Mouse (Mus musculus) liver, embryonic 12.5 days (tissue): ENCODE measurements at regions not wholly inside any gene's neighbourhood (a gene's known extent, or its start where the extent isn't known, plus 50 kb on each side); places are given as distances from the start of the nearest gene placed in this dataset.

Experiments used
- ATAC-seq: fragments of 200-750 bp; cut with Nextera tagmentation; 2 replicates; pipeline ENCODE4 v1.8.0; 2017; ENCODE audit warnings: moderate number of reproducible peaks, mild to moderate bottlenecking, moderate library complexity
- H3K27ac ChIP-seq: fragments of 300-500 bp; sonication (generic); 2 replicates; pipeline ENCODE4 v1.5.1; 2016; ENCODE audit warnings: mild to moderate bottlenecking
- H3K27me3 ChIP-seq: fragments of 300-500 bp; sonication (generic); replicated peaks from 2 replicates; pipeline ENCODE4 v1.6.1; 2016; ENCODE audit warnings: mild to moderate bottlenecking, moderate library complexity
- H3K36me3 ChIP-seq: fragments of 300-500 bp; sonication (generic); 2 replicates; pipeline ENCODE4 v1.6.1; 2016; ENCODE audit warnings: mild to moderate bottlenecking, moderate library complexity
- H3K4me1 ChIP-seq: fragments of 300-500 bp; sonication (generic); 2 replicates; pipeline ENCODE4 v1.6.1; 2016
- H3K4me2 ChIP-seq: fragments of 300-500 bp; sonication (generic); 2 replicates; pipeline ENCODE4 v1.6.1; 2016; ENCODE audit warnings: mild to moderate bottlenecking, moderate library complexity
- H3K4me3 ChIP-seq: fragments of 300-500 bp; sonication (generic); 2 replicates; pipeline ENCODE4 v1.5.1; 2016; ENCODE audit warnings: mild to moderate bottlenecking, moderate library complexity
- H3K9ac ChIP-seq: fragments of 300-500 bp; sonication (generic); 2 replicates; pipeline ENCODE4 v1.6.1; 2016; ENCODE audit warnings: mild to moderate bottlenecking, moderate library complexity
- H3K9me3 ChIP-seq: fragments of 300-500 bp; sonication (generic); replicated peaks from 2 replicates; pipeline ENCODE4 v1.6.1; 2016; ENCODE audit warnings: mild to moderate bottlenecking, moderate library complexity
- WGBS: fragments of 180-500 bp; shearing (Covaris S2); methylation state at CpG from one replicate; pipeline ENCODE4 v1.1.7; 2016; ENCODE audit not compliant: insufficient replicate concordance; 5-methylcytosine and 5-hydroxymethylcytosine counted together

- no peak for ATAC-seq
- Histone ChIP-seq H3K9me3 (no peaks in the 10 kb centered on the region), H3K4me3 (no peak overlapping the region), H3K27me3 (no peaks in the 10 kb centered on the region), H3K4me2 (no peak overlapping the region), H3K9ac (no peak overlapping the region), H3K36me3 (no peaks in the 10 kb centered on the region), H3K4me1 (no peaks in the 10 kb centered on the region), H3K27ac (no peak overlapping the region)
- 47% methylated on average over 4 of the region's 4 CpGs for WGBS
Measured at GRCm38 (mm10) chr4:55767133-55767532, 234.9 kb upstream of the Klf4 start.

GRCm38 (mm10) chr4:55765780-55766179, 233.5 kb upstream of the Klf4 start:
- WGBS = 64% methylated on average over 2 of the region's 2 CpGs
- Histone ChIP-seq H3K27me3 (no peaks in the 10 kb centered on the region), H3K4me3 (no peak overlapping the region)

GRCm38 (mm10) chr4:55763112-55763511, 230.8 kb upstream of the Klf4 start:
- Histone ChIP-seq H3K27me3 (no peaks in the 10 kb centered on the region), H3K9ac (no peak overlapping the region), H3K9me3 (no peaks in the 10 kb centered on the region), H3K36me3 (no peaks in the 10 kb centered on the region), H3K4me3 (no peak overlapping the region), H3K27ac (no peak overlapping the region), H3K4me1 (no peaks in the 10 kb centered on the region), H3K4me2 (no peak overlapping the region)
- ATAC-seq = no peak
- WGBS = 56% methylated on average over 6 of the region's 6 CpGs

More at GRCm38 (mm10) chr4:55765780-55766179, 233.5 kb upstream of the Klf4 start:
- Histone ChIP-seq H3K36me3 (no peaks in the 10 kb centered on the region), H3K9ac (no peak overlapping the region), H3K9me3 (no peaks in the 10 kb centered on the region), H3K4me2 (no peak overlapping the region), H3K4me1 (no peaks in the 10 kb centered on the region), H3K27ac (no peak overlapping the region)
- ATAC-seq = no peak

- ATAC-seq = no peak
- Histone ChIP-seq H3K4me1 (no peaks in the 10 kb centered on the region), H3K36me3 (no peaks in the 10 kb centered on the region), H3K9ac (no peak overlapping the region), H3K4me3 (no peak overlapping the region), H3K27ac (no peak overlapping the region), H3K27me3 (no peaks in the 10 kb centered on the region), H3K4me2 (no peak overlapping the region), H3K9me3 (no peaks in the 10 kb centered on the region)
- WGBS = 47% methylated on average over 4 of the region's 4 CpGs
Measured at GRCm38 (mm10) chr4:55762389-55762788, 230.1 kb upstream of the Klf4 start.

- no peaks in the 10 kb centered on the region for H3K9me3 ChIP-seq
- H3K4me1 ChIP-seq = no peaks in the 10 kb centered on the region
- H3K27me3 ChIP-seq = no peaks in the 10 kb centered on the region
- 70% methylated on average over 15 of the region's 15 CpGs for WGBS
- H3K4me2 ChIP-seq = no peak overlapping the region
- H3K36me3 ChIP-seq = no peaks in the 10 kb centered on the region
- no peak overlapping the region for H3K9ac ChIP-seq
- no peak for ATAC-seq
- no peak overlapping the region for H3K4me3 ChIP-seq
- no peak overlapping the region for H3K27ac ChIP-seq
Measured at GRCm38 (mm10) chr4:55757148-55757927, 225.1 kb upstream of the Klf4 start.

- Histone ChIP-seq H3K4me2 (no peak overlapping the region), H3K9me3 (no peaks in the 10 kb centered on the region), H3K27me3 (no peaks in the 10 kb centered on the region), H3K36me3 (no peaks in the 10 kb centered on the region), H3K9ac (no peak overlapping the region), H3K27ac (no peak overlapping the region), H3K4me3 (no peak overlapping the region), H3K4me1 (no peaks in the 10 kb centered on the region)
- no peak for ATAC-seq
- 64% methylated on average over 20 of the region's 20 CpGs for WGBS
Measured at GRCm38 (mm10) chr4:55749949-55750600, 217.8 kb upstream of the Klf4 start.

GRCm38 (mm10) chr4:55741355-55741754, 209.1 kb upstream of the Klf4 start:
- 65% methylated on average over 8 of the region's 8 CpGs for WGBS
- Histone ChIP-seq H3K4me3 (no peak overlapping the region), H3K4me1 (no peaks in the 10 kb centered on the region), H3K9ac (no peak overlapping the region), H3K27me3 (no peaks in the 10 kb centered on the region), H3K36me3 (no peaks in the 10 kb centered on the region), H3K27ac (no peak overlapping the region), H3K9me3 (no peaks in the 10 kb centered on the region), H3K4me2 (no peak overlapping the region)
- no peak for ATAC-seq

GRCm38 (mm10) chr4:55740062-55740461, 207.8 kb upstream of the Klf4 start:
- no peaks in the 10 kb centered on the region for H3K27me3 ChIP-seq
- no peaks in the 10 kb centered on the region for H3K36me3 ChIP-seq
- 81% methylated on average over 15 of the region's 15 CpGs for WGBS
- no peak overlapping the region for H3K4me2 ChIP-seq
- ATAC-seq = no peak
- no peak overlapping the region for H3K9ac ChIP-seq
- no peak overlapping the region for H3K27ac ChIP-seq
- no peak overlapping the region for H3K4me3 ChIP-seq
- no peaks in the 10 kb centered on the region for H3K9me3 ChIP-seq
- H3K4me1 ChIP-seq = no peaks in the 10 kb centered on the region

- ATAC-seq = no peak
- Histone ChIP-seq H3K36me3 (no peaks in the 10 kb centered on the region), H3K27ac (no peak overlapping the region), H3K4me3 (no peak overlapping the region), H3K9me3 (no peaks in the 10 kb centered on the region), H3K9ac (no peak overlapping the region), H3K4me1 (no peaks in the 10 kb centered on the region), H3K4me2 (no peak overlapping the region), H3K27me3 (no peaks in the 10 kb centered on the region)
- WGBS = 76% methylated on average over 1 of the region's 1 CpGs
Measured at GRCm38 (mm10) chr4:55738714-55739113, 206.4 kb upstream of the Klf4 start.

GRCm38 (mm10) chr4:55735453-55735852, 203.2 kb upstream of the Klf4 start:
- no peak for ATAC-seq
- no peak overlapping the region for H3K27ac ChIP-seq
- no peak overlapping the region for H3K4me2 ChIP-seq
- no peaks in the 10 kb centered on the region for H3K36me3 ChIP-seq
- no peak overlapping the region for H3K9ac ChIP-seq
- H3K27me3 ChIP-seq = no peaks in the 10 kb centered on the region
- no peaks in the 10 kb centered on the region for H3K4me1 ChIP-seq
- no peaks in the 10 kb centered on the region for H3K9me3 ChIP-seq
- H3K4me3 ChIP-seq = no peak overlapping the region
- 64% methylated on average over 3 of the region's 3 CpGs for WGBS

GRCm38 (mm10) chr4:55734331-55734730, 202.1 kb upstream of the Klf4 start:
- H3K9me3 ChIP-seq = no peaks in the 10 kb centered on the region
- no peaks in the 10 kb centered on the region for H3K36me3 ChIP-seq
- H3K4me1 ChIP-seq = no peaks in the 10 kb centered on the region
- ATAC-seq = no peak
- 59% methylated on average over 1 of the region's 1 CpGs for WGBS
- no peaks in the 10 kb centered on the region for H3K27me3 ChIP-seq
- no peak overlapping the region for H3K4me2 ChIP-seq
- H3K9ac ChIP-seq = no peak overlapping the region
- no peak overlapping the region for H3K4me3 ChIP-seq
- H3K27ac ChIP-seq = no peak overlapping the region

- no peak overlapping the region for H3K27ac ChIP-seq
Measured at GRCm38 (mm10) chr4:55733223-55733622, 201.0 kb upstream of the Klf4 start.

More at GRCm38 (mm10) chr4:55733223-55733622, 201.0 kb upstream of the Klf4 start:
- Histone ChIP-seq H3K9me3 (no peaks in the 10 kb centered on the region), H3K4me2 (no peak overlapping the region), H3K4me3 (no peak overlapping the region), H3K4me1 (no peaks in the 10 kb centered on the region), H3K27me3 (no peaks in the 10 kb centered on the region), H3K9ac (no peak overlapping the region), H3K36me3 (no peaks in the 10 kb centered on the region)
- ATAC-seq = no peak
- 48% methylated on average over 4 of the region's 4 CpGs for WGBS
